Mouse (Mus musculus) heart, postnatal 0 days (tissue): ENCODE measurements around the gene Tpk1. TPM values are rescaled to one million over a fixed set of nuclear protein-coding genes. Genes with fewer than 3 reads are reported as not detected.

ENCODE experiments used
- ATAC-seq: fragments of 200-750 bp; cut with Nextera tagmentation; 2 replicates; pipeline ENCODE4 v1.8.0; 2017; ENCODE audit warnings: low read depth, moderate number of reproducible peaks, moderate library complexity; ENCODE audit not compliant: insufficient read depth
- DNase-seq: peaks from one replicate; pipeline ENCODE4 v3.0.0-alpha.2; 2016; ENCODE audit warnings: low spot score
- H3K27ac ChIP-seq: fragments of 300-500 bp; sonication (generic); 2 replicates; pipeline ENCODE4 v1.5.1; 2014; ENCODE audit warnings: low read depth, mild to moderate bottlenecking
- H3K27me3 ChIP-seq: fragments of 300-500 bp; sonication (generic); 2 replicates; pipeline ENCODE4 v1.6.1; 2014; ENCODE audit warnings: low read length, mixed read lengths; ENCODE audit not compliant: control insufficient read depth, insufficient read depth
- H3K36me3 ChIP-seq: fragments of 300-500 bp; sonication (generic); replicated peaks from 2 replicates; pipeline ENCODE4 v1.6.1; 2014; ENCODE audit warnings: low read length, mixed read lengths; ENCODE audit not compliant: control insufficient read depth, insufficient read depth
- H3K4me1 ChIP-seq: fragments of 300-500 bp; sonication (generic); 2 replicates; pipeline ENCODE4 v1.6.1; 2014; ENCODE audit warnings: antibody characterized with exemption; ENCODE audit not compliant: control insufficient read depth, insufficient read depth
- H3K4me2 ChIP-seq: fragments of 300-500 bp; sonication (generic); 2 replicates; pipeline ENCODE4 v1.6.1; 2014; ENCODE audit warnings: low read depth, mild to moderate bottlenecking, low read length, moderate library complexity
- H3K4me3 ChIP-seq: fragments of 300-500 bp; sonication (generic); 2 replicates; pipeline ENCODE4 v1.5.1; 2014; ENCODE audit warnings: low read depth, low read length
- H3K9ac ChIP-seq: fragments of 300-500 bp; sonication (generic); replicated peaks from 2 replicates; pipeline ENCODE4 v1.6.1; 2014; ENCODE audit warnings: low read depth, low read length, mixed read lengths
- H3K9me3 ChIP-seq: fragments of 300-500 bp; sonication (generic); replicated peaks from 2 replicates; pipeline ENCODE4 v1.6.1; 2016; ENCODE audit warnings: low read length; ENCODE audit not compliant: control insufficient read depth
- CTCF ChIP-seq: IDR thresholded peaks from 2 replicates; pipeline ENCODE4 v1.5.1; 2016; ENCODE audit warnings: antibody characterized with exemption, control low read depth, low read depth
- EP300 ChIP-seq: IDR thresholded peaks from 2 replicates; pipeline ENCODE4 v1.6.1; 2016; ENCODE audit warnings: antibody characterized with exemption, low read depth
- WGBS: fragments of 180-500 bp; shearing (Covaris S2); extraction: QIAGEN DNeasy Blood & Tissue Kit; methylation state at CpG from one replicate; pipeline ENCODE4 v1.1.7; 2014; 5-methylcytosine and 5-hydroxymethylcytosine counted together
- polyA plus RNA-seq: library from polyadenylated mRNA; unstranded; fragments of >200 nt; fragmentation: Nextera tagmentation; extraction: Ambion mirVana; gene quantifications from 2 replicates; pipeline ENCODE4 v1.2.1, GENCODE M21; 2015
- total RNA-seq: library from RNA; depleted of rRNA; stranded (reverse); fragments of >200 nt; gene quantifications from 2 replicates; pipeline ENCODE4 v1.2.3, GENCODE M21; 2014; ENCODE audit warnings: low replicate concordance

The Tpk1 gene
- total and polyA plus RNA-seq, 2 experiments from 2014 or later, result 2.8 to 6.3 TPM

- H3K4me1 ChIP-seq, result no peaks in the 10 kb centered on the region
- TF ChIP-seq EP300 (no peak), CTCF (no peak)
- ATAC-seq (no peak), DNase-seq (no peak)
- no peak overlapping the region for H3K4me2 ChIP-seq
- no peak overlapping the region for H3K9ac ChIP-seq
- no peak overlapping the region for H3K4me3 ChIP-seq
- no peaks in the 10 kb centered on the region for H3K36me3 ChIP-seq
- H3K27ac ChIP-seq, result no peak overlapping the region
- WGBS, result 79% methylated on average over 2 of the region's 2 CpGs
- H3K27me3 ChIP-seq, result no peaks in the 10 kb centered on the region
- no peaks in the 10 kb centered on the region for H3K9me3 ChIP-seq
Observed at GRCm38 (mm10) chr6:43678689-43679212, 12.7 kb upstream of the Tpk1 start.

DNA sequence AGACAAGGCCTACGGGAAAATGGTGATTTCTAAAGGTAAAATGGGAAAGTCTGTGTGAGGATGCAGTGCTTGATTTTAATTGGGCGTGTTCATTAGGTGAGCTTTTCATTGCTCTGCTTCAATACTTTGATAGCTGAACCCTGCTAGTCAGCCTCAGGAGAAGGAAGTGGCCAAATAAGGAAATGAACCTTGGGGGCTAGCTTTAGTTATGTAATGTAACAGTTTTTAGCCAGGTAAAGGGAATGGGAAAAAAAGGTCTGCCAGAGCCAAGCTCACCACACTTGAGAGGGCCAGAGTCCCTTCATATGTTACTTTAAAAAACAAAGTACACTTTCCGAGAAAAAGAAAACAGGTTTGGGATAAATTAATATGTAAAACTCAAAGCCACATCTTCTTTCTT, 11.5 kb upstream of the Tpk1 start:
- Histone ChIP-seq H3K27ac (no peak overlapping the region), H3K36me3 (no peaks in the 10 kb centered on the region), H3K9me3 (no peaks in the 10 kb centered on the region), H3K9ac (no peak overlapping the region), H3K4me1 (no peaks in the 10 kb centered on the region), H3K4me2 (no peak overlapping the region), H3K27me3 (no peaks in the 10 kb centered on the region), H3K4me3 (no peak overlapping the region)
- WGBS, result 73% methylated on average over 3 of the region's 3 CpGs
- ATAC-seq (no peak), DNase-seq (no peak)
- TF ChIP-seq EP300, result no peak
- TF ChIP-seq CTCF, result no peak

DNA sequence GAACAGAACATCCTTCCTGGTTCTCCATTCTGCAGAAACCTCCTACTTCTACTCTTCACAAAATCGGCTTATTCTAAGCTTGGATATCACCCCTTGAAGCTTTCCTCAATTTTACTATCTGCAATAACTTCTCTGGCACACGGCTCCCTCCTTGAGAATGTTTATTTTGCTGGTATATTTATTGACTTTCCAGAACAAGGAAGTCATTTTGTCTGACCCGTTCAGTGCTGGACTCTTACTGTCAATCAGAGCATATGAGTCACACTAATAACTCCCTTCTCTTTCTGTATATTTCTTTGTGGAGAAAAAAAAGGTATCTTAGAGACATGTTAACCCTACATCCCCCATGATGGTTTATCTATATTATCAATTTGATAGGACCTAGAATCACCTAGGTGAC, 10.1 kb upstream of the Tpk1 start:
- WGBS, result 46% methylated on average over 3 of the region's 3 CpGs
- no peak overlapping the region for H3K9ac ChIP-seq
- no peak overlapping the region for H3K4me3 ChIP-seq
- no peak for TF ChIP-seq CTCF
- TF ChIP-seq EP300, result no peak
- no peak overlapping the region for H3K27ac ChIP-seq
- no peaks in the 10 kb centered on the region for H3K4me1 ChIP-seq
- H3K4me2 ChIP-seq, result no peak overlapping the region
- H3K36me3 ChIP-seq, result no peaks in the 10 kb centered on the region
- DNase-seq, result no peak
- no peaks in the 10 kb centered on the region for H3K27me3 ChIP-seq
- no peaks in the 10 kb centered on the region for H3K9me3 ChIP-seq
- no peak for ATAC-seq

DNA sequence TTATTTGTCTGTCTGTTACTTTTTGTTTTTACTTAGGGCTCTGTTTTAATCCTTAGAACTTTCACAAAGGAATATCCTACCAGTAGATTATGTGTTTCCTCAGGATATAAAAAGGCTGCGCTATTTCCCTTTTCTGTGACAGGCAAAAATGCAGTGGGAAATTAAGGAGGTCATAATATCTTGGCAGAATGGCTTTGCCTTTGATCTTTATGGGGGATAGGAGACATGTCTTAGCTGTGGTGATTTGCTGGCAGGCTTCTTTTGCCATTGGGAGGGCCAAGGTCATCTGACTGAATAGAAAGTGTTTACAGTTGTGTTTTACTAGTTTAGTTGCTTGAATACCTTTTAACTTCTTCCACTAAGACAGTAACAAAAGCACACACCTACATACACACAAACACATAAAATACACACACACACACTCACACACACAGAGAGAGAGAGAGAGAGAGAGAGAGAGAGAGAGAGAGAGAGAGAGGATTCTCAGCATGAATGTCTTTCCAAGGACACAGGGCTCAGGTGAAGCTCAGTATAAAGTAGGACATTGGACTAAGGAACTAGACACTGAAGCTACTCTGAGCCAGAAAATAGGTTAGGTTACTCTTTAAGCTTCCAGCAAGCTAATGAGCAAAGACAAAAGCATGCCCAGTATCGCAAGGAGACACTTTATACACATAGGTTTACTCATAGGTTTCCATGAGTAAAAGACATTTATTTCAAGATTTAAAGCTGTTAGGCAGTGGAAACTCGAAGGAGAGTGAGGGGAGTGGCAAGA, 9.1 kb upstream of the Tpk1 start:
- H3K4me1 ChIP-seq, result no peaks in the 10 kb centered on the region
- ATAC-seq, result no peak
- no peak overlapping the region for H3K9ac ChIP-seq
- H3K9me3 ChIP-seq, result no peaks in the 10 kb centered on the region
- H3K27ac ChIP-seq, result no peak overlapping the region
- H3K4me2 ChIP-seq, result no peak overlapping the region
- TF ChIP-seq CTCF (no peak), EP300 (no peak)
- no peak for DNase-seq
- no peaks in the 10 kb centered on the region for H3K36me3 ChIP-seq
- H3K27me3 ChIP-seq, result no peaks in the 10 kb centered on the region
- H3K4me3 ChIP-seq, result no peak overlapping the region
- 58% methylated on average over 3 of the region's 3 CpGs for WGBS

DNA sequence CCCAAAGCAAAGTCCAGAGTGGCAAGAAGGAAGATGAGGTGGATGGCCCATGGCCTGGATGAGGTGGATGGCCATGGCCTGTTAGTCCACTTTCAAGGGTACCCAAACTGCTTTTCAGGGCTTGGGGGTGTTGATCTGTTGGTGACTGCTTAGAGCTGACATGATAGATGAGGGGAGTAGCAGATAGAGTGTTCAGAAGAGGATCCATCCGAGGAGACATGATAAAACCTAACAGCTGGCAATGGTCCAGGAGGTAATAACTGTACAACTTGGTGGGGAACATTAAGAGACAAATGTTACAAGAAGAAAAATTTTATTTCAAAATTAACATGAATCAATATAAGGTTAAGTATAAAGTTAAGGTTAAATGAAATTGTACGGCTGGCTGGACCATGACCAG, 4.9 kb upstream of the Tpk1 start:
- no peaks in the 10 kb centered on the region; the same call in 1 of the 2 replicates for H3K4me1 ChIP-seq
- 65% methylated on average over 2 of the region's 2 CpGs for WGBS
- no peak overlapping the region for H3K4me2 ChIP-seq
- no peaks in the 10 kb centered on the region for H3K9me3 ChIP-seq
- DNase-seq (no peak), ATAC-seq (no peak)
- H3K9ac ChIP-seq, result no peak overlapping the region
- H3K27ac ChIP-seq, result no peak overlapping the region
- H3K36me3 ChIP-seq, result no peaks in the 10 kb centered on the region
- TF ChIP-seq CTCF (no peak), EP300 (no peak)
- no peak overlapping the region for H3K4me3 ChIP-seq
- H3K27me3 ChIP-seq, result no peaks in the 10 kb centered on the region

- no peak overlapping the region for H3K27ac ChIP-seq
- no peak overlapping the region for H3K4me2 ChIP-seq
- no peaks in the 10 kb centered on the region for H3K27me3 ChIP-seq
- TF ChIP-seq CTCF, result no peak
- no peak for TF ChIP-seq EP300
- ATAC-seq (no peak), DNase-seq (no peak)
- no peaks in the 10 kb centered on the region for H3K36me3 ChIP-seq
- no peak overlapping the region for H3K9ac ChIP-seq
- no peaks in the 10 kb centered on the region for H3K9me3 ChIP-seq
- no peak overlapping the region for H3K4me3 ChIP-seq
- 70% methylated on average over 2 of the region's 2 CpGs for WGBS
- H3K4me1 ChIP-seq, result no peaks in the 10 kb centered on the region; the same call in 1 of the 2 replicates
Observed at GRCm38 (mm10) chr6:43667681-43668080, 1.6 kb upstream of the Tpk1 start.
